In genomic region chr9:42945174-42945573, GRCm38 (mm10) we compare ENCODE assay signal across 9 mouse cellular contexts. TPM values are rescaled to one million over a fixed set of nuclear protein-coding genes. Genes with fewer than 3 reads are reported as not detected.
DNase-seq lines count a peak whose midpoint lies in the region; ATAC-seq lines count a peak whose summit lies in the region.
"Had no signal": no experiment of that assay in that cellular context is flagged by ENCODE, and none has a peak within 500 bp of the region (broad histone marks: within the 10 kb centered on the region; RNA-seq: fewer than 3 reads in every experiment).

No protein-coding gene starts in this region.

- no peak for DNase-seq in kidney, postnatal 10 days
- peak; percentile 37 for DNase-seq in ES-CJ7 (ENCODE audit: low read depth, low spot score)
- no peak for DNase-seq in embryonic facial prominence, embryonic 14.5 days (ENCODE audit: low spot score)
- DNase-seq in retina, postnatal 1 day, result no peak
- DNase-seq in Muller cell, postnatal 12 days (ENCODE audit: inconsistent ontology term), result no peak
- no peak for DNase-seq in cerebellum, postnatal 14 days

- no peak overlapping the region for H3K9ac ChIP-seq in kidney, embryonic 16.5 days (replicated peaks; ENCODE audit: low read length)
- H3K9ac ChIP-seq in embryonic facial prominence, embryonic 14.5 days (ENCODE audit: low read depth, low read length), result no peak overlapping the region
- H3K9ac ChIP-seq in intestine, embryonic 16.5 days (ENCODE audit: low read depth, low read length), result no peak overlapping the region

- H3K4me2 ChIP-seq in kidney, embryonic 16.5 days (replicated peaks; ENCODE audit: low read depth, low read length), result peak overlapping the region; percentile 99; the same call in 1 of the 2 replicates
- H3K4me2 ChIP-seq in embryonic facial prominence, embryonic 14.5 days (ENCODE audit: low read depth, low read length), result peak overlapping the region; percentile 97; the same call in 1 of the 2 replicates
- no peak overlapping the region for H3K4me2 ChIP-seq in intestine, embryonic 16.5 days (ENCODE audit: low read depth, low read length)

- WGBS in kidney, embryonic 16.5 days, result 61% methylated on average over 7 of the region's 7 CpGs
- WGBS in embryonic facial prominence, embryonic 14.5 days, result 75% methylated on average over 7 of the region's 7 CpGs
- 69% methylated on average over 7 of the region's 7 CpGs for WGBS in intestine, embryonic 16.5 days

- no peaks in the 10 kb centered on the region for H3K9me3 ChIP-seq in kidney, embryonic 16.5 days (ENCODE audit: low read length)
- H3K9me3 ChIP-seq in embryonic facial prominence, embryonic 14.5 days (ENCODE audit: control insufficient read depth, low read length), result no peaks in the 10 kb centered on the region
- no peaks in the 10 kb centered on the region for H3K9me3 ChIP-seq in intestine, embryonic 16.5 days (ENCODE audit: control insufficient read depth, low read length)

- no peak overlapping the region for H3K4me3 ChIP-seq in kidney, embryonic 16.5 days (ENCODE audit: low read length)
- no peak overlapping the region for H3K4me3 ChIP-seq in embryonic facial prominence, embryonic 14.5 days (ENCODE audit: low read depth, low read length)
- H3K4me3 ChIP-seq in intestine, embryonic 16.5 days (ENCODE audit: low read length), result no peak overlapping the region

- H3K27me3 ChIP-seq in kidney, embryonic 16.5 days (ENCODE audit: insufficient read depth, low read length), result 0 out of 2 replicates have a peak, but pooled peaks cover 2% of the 10 kb centered on the region
- H3K27me3 ChIP-seq in embryonic facial prominence, embryonic 14.5 days (replicated peaks; ENCODE audit: control insufficient read depth, insufficient read depth, low read length), result peaks cover 8% of the 10 kb centered on the region; the same call in 1 of the 2 replicates
- H3K27me3 ChIP-seq in intestine, embryonic 16.5 days (replicated peaks; ENCODE audit: control insufficient read depth, insufficient read depth, low read length), result no peaks in the 10 kb centered on the region

- no peaks in the 10 kb centered on the region for H3K36me3 ChIP-seq in kidney, embryonic 16.5 days (ENCODE audit: insufficient read depth, low read length)
- H3K36me3 ChIP-seq in embryonic facial prominence, embryonic 14.5 days (ENCODE audit: control insufficient read depth, insufficient read depth, low read length), result no peaks in the 10 kb centered on the region
- H3K36me3 ChIP-seq in intestine, embryonic 16.5 days (ENCODE audit: control insufficient read depth, insufficient read depth, low read length), result no peaks in the 10 kb centered on the region

- ATAC-seq in kidney, embryonic 16.5 days (ENCODE audit: low FRiP score, low TSS enrichment), result no peak
- no peak for ATAC-seq in embryonic facial prominence, embryonic 14.5 days (ENCODE audit: low read depth)
- ATAC-seq in intestine, embryonic 16.5 days, result peak; percentile 4; the same call in 1 of the 2 replicates

- no peak overlapping the region for H3K27ac ChIP-seq in kidney, embryonic 16.5 days (ENCODE audit: low read length)
- no peak overlapping the region for H3K27ac ChIP-seq in embryonic facial prominence, embryonic 14.5 days (replicated peaks; ENCODE audit: low read depth, low read length)
- no peak overlapping the region for H3K27ac ChIP-seq in intestine, embryonic 16.5 days (ENCODE audit: low read length)

- H3K4me1 ChIP-seq in kidney, embryonic 16.5 days (ENCODE audit: insufficient read depth, low read length), result peaks cover 22% of the 10 kb centered on the region
- H3K4me1 ChIP-seq in embryonic facial prominence, embryonic 14.5 days (ENCODE audit: control insufficient read depth, insufficient read depth, low read length), result peaks cover 15% of the 10 kb centered on the region
- H3K4me1 ChIP-seq in intestine, embryonic 16.5 days (ENCODE audit: control insufficient read depth, insufficient read depth, low read length), result peaks cover 9% of the 10 kb centered on the region

RNA-seq across cellular contexts. Expression of gene Grik4, which starts 0.9 kb away (rescaled TPM):
- polyA plus RNA-seq in kidney, embryonic 16.5 days (2015; fragmentation: Nextera tagmentation; extraction: Ambion mirVana), result 3.3 and 4.4 TPM in 2 replicates
- 0.78 and 1.1 TPM in 2 replicates for polyA plus RNA-seq in embryonic facial prominence, embryonic 14.5 days (2014; fragmentation: Nextera tagmentation; extraction: Ambion mirVana)
- polyA plus RNA-seq in intestine, embryonic 16.5 days (2015; fragmentation: Nextera tagmentation; extraction: Ambion mirVana), result 1.1 TPM in 2 replicates
- polyA plus RNA-seq: erythroblast, embryonic 14.5 days had no signal
